Mouse (Mus musculus) lung, postnatal 0 days (tissue): ENCODE measurements at regions not wholly inside any gene's neighbourhood (a gene's known extent, or its start where the extent isn't known, plus 50 kb on each side); places are given as distances from the start of the nearest gene placed in this dataset.

Experiments
- CTCF ChIP-seq: IDR thresholded peaks from 2 replicates; pipeline ENCODE4 v1.5.1; 2016; ENCODE audit warnings: antibody characterized with exemption, mild to moderate bottlenecking
- EP300 ChIP-seq: IDR thresholded peaks from 2 replicates; pipeline ENCODE4 v1.6.1; 2016; ENCODE audit warnings: antibody characterized with exemption, mild to moderate bottlenecking, control low read depth

DNA sequence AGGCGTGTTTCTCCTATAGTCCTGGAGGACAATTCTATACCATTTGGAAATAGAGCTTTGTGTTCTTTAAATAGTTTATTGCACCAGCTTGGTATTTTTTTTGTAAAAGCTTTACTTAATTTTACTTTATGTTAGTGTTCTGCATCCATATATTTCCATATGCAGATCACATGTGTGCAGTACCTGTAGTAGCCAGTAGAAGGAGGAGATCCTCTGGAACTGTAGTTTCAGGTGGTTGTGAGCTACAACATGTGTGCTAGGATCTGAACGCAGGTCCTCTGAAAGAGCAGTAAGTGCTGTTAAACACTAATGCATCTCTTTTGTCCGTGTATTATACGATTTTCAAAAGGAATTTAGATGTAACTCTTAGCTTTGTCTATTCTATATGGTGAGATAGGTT is 335.2 kb downstream of the Gm21750 start:
- TF ChIP-seq EP300 (no peak), CTCF (no peak)
